Mouse (Mus musculus): ENCODE results near the gene Ldhal6b.
"Not testable (repeated sequence)": the region's sequence is repeated elsewhere in the genome, so short reads cannot be mapped to it uniquely, and the experiment has no call there.

Ldhal6b gene

DNA sequence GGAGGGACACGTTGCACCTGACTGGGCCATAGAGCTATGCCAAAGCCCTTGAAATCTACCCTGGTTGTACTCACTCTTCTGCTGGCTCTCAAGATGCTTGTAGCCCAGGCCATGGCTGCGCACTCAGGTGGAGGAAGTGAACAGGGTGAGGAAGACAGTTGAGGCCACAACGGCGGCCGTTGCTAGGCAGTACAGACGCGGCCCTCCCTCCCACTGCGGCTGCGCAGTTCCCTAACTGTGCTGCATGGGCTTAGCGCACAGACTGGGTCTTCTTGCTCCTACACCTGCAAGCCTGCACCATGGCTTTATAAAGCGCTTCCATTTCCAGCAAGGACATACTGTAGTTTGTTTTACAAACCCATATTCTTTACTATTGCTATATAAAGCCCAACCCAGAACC lies at the start of gene Ldhal6b:
Gene Ldhal6b (minus strand): TSS at position 223 of the 400 bp plus-strand sequence.
- no peak for ATAC-seq (ENCODE audit: low TSS enrichment)

DNA sequence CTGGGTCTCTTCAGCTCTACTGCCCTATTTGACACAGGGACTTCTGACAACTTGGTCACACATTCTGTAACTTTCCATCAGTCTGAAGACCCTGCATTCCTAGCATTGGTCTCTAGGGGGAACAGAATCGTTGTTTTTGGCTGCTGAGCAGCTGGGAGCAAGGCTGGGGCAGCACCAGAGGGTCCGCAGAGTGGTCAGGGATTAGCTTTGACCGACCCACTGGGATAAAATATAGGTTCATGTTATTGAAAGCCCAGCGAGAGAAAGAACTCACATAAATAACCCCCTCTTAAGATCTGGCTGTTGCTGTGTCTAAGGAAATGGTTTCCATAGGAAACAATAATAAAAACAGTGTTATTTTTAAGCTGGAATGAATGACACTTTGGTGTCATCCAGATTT lies 48.6 kb upstream of the Ldhal6b start:
- no peak for ATAC-seq (ENCODE audit: low TSS enrichment)

- ATAC-seq (ENCODE audit: low TSS enrichment), result no peak
Observed at GRCm38 (mm10) chr17:5466736-5467135, 48.2 kb upstream of the Ldhal6b start.

DNA sequence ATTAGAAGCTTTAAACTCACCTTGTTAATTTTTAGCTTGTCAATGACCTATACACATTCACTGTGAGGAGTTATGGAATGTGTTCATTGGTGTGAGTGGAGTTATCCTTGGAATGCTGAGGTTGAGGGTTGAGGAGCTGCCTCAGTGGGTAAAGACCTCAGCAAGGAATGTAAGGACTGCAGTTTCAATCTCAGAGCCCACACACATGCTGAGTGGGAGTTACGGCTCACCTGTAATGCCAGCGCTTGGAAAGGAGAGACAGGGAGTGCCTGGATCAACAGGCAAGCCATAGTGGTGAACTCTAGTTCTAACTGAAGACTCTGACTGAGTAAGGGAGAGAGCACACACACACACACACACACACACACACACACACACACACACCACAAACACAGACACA lies 45.3 kb upstream of the Ldhal6b start:
- no peak for ATAC-seq (ENCODE audit: low TSS enrichment)

DNA sequence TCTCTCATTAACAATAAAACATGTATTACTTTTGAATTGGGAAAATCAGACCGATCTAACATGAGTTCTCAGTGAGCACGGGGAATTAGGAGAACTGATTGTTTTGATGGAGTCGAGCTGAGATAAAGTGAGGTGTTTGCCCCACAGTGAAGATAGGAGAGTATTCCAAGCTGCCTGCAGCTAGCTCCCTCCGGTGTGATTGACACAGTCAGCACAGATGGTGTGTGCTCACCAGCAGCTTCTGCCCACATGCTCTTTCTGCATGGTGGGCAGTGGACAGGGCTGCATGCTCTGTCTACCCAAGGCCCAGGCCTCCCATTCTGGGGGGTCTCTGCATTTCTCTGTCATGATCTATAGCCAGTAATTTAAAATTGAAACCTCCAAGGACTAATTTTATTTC lies 35.1 kb upstream of the Ldhal6b start:
- peak; percentile 69; the same call in 1 of the 2 replicates for ATAC-seq (ENCODE audit: low TSS enrichment)

GRCm38 (mm10) chr17:5443751-5444150 lies 25.2 kb upstream of the Ldhal6b start:
- no peak for ATAC-seq (ENCODE audit: low TSS enrichment)

DNA sequence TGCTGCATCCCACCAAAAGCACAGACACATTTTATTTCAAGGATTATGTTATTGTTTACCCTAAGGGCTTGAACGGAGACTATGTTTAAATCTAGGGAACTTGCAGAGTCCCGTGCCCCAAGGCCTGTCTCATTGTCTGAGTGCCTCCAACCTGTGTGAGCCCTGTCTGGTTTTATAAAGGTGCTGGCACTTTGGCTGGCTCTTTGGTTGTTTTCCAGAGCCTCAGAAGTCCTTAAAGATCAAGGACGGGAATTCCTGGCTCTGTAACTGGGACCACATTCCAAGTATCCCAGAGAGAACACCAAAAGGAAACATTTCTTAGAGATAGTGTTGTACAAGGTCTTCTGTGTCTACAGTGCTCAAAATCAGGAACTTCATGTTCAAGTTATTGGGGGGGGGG lies 24.7 kb upstream of the Ldhal6b start:
- no peak for ATAC-seq (ENCODE audit: low TSS enrichment)

- not testable (repeated sequence) for ATAC-seq (ENCODE audit: low TSS enrichment)
Observed at GRCm38 (mm10) chr17:5442403-5442802, 23.8 kb upstream of the Ldhal6b start.

- peak; percentile 95 for ATAC-seq (ENCODE audit: low TSS enrichment)
Observed at GRCm38 (mm10) chr17:5440159-5440971, 21.8 kb upstream of the Ldhal6b start, which contains the start of gene Tmem242. Gene Tmem242, minus strand, starts transcription at chr17:5440259.

DNA sequence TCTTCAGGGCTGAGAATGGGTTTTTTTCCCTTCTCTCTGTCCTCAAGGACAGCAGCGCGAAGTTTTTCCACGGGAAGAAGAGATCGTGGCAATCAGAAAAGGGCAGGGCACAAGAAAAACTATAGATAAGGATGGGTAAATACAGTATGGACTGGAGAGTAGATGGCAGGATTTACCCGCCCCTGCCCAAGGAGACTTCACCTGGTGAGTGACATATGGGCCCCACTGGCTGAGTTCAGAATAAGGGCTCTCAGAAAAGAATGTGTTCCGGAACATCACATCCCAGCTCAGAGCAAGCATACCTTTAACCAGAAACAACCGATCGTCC lies 21.2 kb upstream of the Ldhal6b start:
- ATAC-seq (ENCODE audit: low TSS enrichment), result peak; percentile 14; the same call in 1 of the 2 replicates

DNA sequence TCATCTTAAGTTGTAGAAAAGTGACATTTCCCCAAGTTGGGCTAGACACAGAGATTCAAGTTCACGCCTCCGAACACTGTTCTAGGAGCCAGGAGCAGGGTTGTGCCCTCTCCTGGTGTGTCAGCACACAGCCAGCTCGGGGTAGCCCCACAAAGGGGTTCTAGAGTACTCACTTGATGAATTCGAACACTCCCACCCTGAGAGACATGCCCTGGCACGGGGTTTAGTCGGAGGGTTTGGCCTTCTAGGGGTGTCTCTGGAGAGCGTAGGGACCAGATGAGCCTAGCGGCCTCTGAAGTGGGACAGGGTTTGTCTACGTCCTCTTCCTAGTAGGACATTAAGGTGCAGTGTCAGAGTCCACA lies 11.2 kb upstream of the Ldhal6b start:
- peak; percentile 50; the same call in 1 of the 2 replicates for ATAC-seq (ENCODE audit: low TSS enrichment)

DNA sequence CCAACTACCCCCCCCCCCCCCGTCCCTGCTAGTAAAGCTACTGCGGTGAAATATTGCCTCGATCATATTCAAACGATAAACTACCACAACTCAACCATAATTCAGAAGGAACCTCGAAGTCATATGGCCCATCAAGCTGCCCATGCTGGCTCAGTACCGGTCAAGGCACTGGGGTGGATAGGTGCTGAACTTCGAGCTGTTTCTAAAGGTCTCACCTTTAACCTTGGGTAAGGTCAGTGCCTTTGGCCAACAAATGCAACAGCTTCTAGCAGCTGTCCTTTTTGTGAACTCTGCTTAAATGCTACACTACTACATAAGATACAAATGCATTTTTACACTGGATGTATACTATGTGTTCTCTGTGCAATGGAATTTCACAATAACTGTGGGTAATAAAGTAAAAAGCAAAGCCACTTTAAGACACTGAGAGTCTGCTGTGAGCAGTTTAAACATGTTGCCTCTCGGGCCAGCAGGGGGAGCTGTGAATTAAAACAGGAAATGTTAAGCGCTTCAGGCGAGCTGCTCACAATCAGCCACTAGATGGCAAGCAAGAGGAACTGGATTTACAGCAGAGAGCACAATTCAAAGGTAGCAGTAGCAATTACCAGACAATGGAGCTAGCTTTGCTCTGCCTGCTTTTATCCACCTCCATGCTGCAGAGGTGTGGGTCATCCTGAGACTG lies 10.7 kb upstream of the Ldhal6b start:
- peak; percentile 86 for ATAC-seq (ENCODE audit: low TSS enrichment)

GRCm38 (mm10) chr17:5425204-5425603 lies 6.6 kb upstream of the Ldhal6b start:
- no peak for ATAC-seq (ENCODE audit: low TSS enrichment)

DNA sequence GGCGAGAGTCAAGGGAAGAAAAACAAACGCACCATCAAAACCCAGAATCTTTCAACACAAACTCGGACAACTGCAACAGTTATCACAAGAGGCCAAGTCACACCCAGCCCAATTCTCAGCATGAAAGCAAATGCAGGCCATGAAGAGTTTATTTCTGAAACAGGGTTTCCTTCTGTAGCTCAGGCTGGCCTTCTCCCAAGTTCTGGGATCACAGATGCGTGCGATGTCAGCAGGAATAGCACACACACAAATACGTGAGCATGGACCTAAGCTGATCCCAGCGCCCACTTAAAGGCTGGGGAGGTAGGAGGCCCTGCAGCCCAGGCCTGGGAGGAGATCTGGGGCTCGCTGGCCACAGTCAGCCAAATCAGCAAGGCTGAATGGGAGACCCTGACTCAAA lies 5.6 kb upstream of the Ldhal6b start:
- ATAC-seq (ENCODE audit: low TSS enrichment), result peak; percentile 55

DNA sequence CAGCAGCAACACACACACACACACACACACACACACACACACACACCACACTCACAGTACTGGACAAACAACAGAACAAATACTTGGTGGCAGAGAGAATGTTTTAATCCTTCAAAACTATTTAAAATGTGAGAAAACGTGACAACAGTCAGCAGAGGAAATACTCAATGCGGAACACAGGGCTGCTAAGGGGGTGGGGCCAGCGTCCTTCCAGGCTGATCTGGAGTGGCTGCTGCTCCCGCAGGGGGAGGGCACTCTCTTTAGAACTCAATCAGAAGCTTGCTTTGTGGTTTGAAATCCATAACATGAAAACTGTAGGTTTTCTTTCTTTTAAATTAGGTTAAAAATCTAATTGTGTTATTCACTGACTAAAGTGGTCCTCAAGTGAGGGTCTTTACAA lies 3.3 kb upstream of the Ldhal6b start:
- no peak for ATAC-seq (ENCODE audit: low TSS enrichment)

DNA sequence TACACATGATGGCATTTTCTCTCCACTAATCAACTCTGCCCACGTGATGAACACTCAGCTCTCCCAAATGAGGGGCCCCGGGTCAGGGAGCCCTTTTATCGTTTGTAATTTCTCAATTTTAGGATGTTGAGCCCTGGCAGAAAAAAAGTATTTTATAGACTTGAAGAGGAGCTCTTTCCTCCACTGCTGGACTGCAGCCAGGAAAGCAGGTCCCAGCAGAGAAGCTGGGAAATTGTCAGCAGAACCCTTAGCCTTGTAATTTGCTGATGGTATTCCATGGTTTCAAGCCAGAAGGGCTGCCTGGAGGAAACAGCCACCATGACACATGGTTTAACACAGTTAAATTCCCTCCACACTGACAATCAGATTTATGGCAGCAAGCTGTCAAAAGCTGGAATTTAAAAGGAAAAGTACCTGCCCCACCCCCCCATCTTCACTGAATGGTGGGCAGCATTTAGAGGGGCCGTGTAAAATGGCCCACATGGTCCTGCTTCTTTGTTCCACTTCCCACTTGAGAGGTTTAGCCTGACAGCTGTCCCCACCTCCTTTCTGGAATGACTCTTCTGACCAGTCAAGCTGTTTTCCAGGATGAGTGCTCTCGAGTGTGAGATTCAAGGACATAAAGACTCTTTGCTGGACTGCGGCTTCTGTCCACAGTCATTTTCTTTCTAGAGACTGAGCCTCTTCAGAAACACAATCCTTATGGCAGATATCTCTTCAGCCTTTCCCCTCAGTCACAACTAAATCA lies 1.4 kb upstream of the Ldhal6b start:
- no peak for ATAC-seq (ENCODE audit: low TSS enrichment)

GRCm38 (mm10) chr17:5419056-5419455 lies 489 bp upstream of the Ldhal6b start:
- ATAC-seq (ENCODE audit: low TSS enrichment), result no peak

GRCm38 (mm10) chr17:5416518-5416917 lies 2.0 kb downstream of the Ldhal6b start:
- no peak for ATAC-seq (ENCODE audit: low TSS enrichment)

- ATAC-seq (ENCODE audit: low TSS enrichment), result no peak
Observed at GRCm38 (mm10) chr17:5414041-5414440, 4.5 kb downstream of the Ldhal6b start.

DNA sequence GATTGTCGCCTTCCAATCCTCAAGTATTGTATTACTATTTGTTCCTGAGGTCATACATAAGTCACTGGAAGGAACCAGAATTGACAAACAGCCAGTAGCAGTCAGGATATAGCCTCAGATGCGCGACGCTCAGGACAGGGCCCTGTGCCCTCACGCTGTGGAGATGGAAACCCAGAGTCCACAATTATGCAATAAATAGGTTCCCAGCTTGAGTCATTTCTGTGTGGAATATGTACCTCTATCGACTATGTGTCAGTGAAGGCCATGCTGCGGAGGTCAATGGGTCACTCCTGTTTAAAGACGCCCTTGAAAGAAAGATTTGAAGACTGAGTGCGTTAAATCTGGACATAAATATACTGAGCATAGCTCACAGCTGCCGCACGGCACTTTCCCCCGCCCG lies 5.2 kb downstream of the Ldhal6b start:
- no peak for ATAC-seq (ENCODE audit: low TSS enrichment)

- no peak for ATAC-seq (ENCODE audit: low TSS enrichment)
Observed at GRCm38 (mm10) chr17:5412740-5413139, 5.8 kb downstream of the Ldhal6b start.

- no peak for ATAC-seq (ENCODE audit: low TSS enrichment)
Observed at GRCm38 (mm10) chr17:5412301-5412700, 6.3 kb downstream of the Ldhal6b start.

GRCm38 (mm10) chr17:5411205-5411604 lies 7.4 kb downstream of the Ldhal6b start:
- ATAC-seq (ENCODE audit: low TSS enrichment), result peak; percentile 79; the same call in 1 of the 2 replicates

Data from frontal cortex, adult (tissue).